Mouse (Mus musculus) neural tube, postnatal 0 days (tissue): Measurements from ENCODE around the gene Rbp3. TPM values are rescaled to one million over a fixed set of nuclear protein-coding genes. Genes with fewer than 3 reads are reported as not detected.

Experiments used
- polyA plus RNA-seq: library from polyadenylated mRNA; unstranded; fragments of >200 nt; fragmentation: Nextera tagmentation; extraction: Ambion mirVana; gene quantifications from 2 replicates; pipeline ENCODE4 v1.2.1, GENCODE M21; 2015

Rbp3 gene
- 0.05 TPM in 1 of 2 replicates, not detected in the other for polyA plus RNA-seq

DNA sequence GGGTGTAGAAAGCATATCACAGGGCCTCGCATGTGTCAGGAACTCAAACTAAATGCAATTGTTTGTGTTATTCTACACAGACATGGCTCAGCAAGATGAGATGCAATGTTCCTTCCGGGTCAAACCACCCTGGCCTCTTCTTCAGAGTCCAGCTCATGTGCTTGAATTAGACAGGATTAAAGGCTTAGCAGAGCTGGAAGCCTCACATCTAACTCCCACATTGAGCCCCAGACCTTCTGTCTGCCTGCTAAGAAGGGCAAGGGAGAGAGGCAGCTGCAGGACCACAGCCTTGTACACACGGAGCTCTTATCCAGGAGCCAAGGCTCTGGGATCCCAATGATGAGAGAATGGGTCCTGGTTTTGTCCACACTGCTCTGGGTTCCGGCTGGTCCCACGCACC lies at the start of gene Rbp3:
Rbp3 (plus strand) TSS at position 243 of the 400 bp plus-strand sequence.

DNA sequence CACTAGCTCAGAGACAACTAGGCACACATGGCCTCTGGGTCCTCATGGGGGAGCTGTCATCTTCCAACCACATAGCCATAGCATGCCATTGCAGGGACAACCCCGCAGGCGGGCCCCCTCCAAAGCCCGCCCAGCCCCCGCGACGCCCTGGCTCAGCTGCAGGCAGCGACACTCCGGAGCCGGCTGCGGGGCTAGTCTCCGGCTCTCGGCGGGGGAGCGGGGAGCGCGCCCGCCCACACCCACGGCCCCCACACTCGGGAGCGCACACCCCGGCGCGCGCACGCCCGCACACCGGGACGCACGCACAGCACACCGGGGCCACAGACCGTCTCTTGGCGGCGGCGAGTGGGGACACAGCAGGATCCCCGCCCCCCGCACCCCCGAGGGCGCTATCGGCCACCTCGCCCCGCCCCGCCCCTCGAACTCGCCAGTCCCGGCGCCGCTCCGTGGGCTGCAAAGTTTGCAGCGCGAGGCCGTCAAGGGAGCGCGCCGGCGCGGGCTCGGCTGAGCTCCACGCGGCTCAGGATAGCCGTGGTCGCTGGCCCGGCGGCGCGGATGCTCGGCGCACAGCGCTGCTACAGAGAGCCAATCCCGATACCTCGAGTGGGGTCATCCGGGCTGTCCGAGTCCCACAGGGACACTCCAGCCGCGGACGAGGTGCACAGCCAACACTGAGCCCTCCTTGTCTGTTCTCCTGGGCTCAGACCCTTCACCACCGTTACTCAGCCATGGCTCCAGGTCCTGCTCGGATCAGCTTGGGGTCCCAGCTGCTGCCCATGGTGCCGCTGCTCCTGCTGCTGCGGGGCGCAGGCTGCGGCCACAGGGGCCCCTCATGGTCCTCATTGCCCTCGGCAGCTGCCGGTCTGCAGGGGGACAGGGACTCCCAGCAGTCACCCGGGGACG lies 30.4 kb upstream of the Rbp3 start, which contains the start of gene Gdf10:
Gdf10 (plus strand) TSS at position 420 of the 903 bp plus-strand sequence.

DNA sequence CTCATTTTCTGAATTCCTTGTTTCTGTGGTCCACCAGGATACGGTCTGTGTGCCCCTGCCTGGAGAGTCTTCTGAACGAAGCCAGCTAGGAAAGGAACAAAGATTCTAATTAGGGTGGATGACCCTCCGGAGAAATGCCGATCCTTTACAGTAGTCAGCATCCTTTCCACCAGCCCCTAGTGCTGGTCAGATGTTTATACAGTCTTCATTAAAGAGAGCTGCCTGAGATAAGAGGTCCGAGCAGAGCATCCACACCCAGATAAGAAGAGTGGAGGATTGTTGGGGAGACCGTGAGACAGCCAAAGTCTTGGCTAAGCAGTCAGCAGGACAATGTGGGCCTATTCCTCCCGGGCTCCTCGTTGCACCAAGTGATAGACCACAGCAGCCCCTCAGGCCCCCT lies 13.1 kb upstream of the Rbp3 start, which contains the start of gene Gdf2:
Gdf2 (plus strand) TSS at position 301 of the 400 bp plus-strand sequence.

DNA sequence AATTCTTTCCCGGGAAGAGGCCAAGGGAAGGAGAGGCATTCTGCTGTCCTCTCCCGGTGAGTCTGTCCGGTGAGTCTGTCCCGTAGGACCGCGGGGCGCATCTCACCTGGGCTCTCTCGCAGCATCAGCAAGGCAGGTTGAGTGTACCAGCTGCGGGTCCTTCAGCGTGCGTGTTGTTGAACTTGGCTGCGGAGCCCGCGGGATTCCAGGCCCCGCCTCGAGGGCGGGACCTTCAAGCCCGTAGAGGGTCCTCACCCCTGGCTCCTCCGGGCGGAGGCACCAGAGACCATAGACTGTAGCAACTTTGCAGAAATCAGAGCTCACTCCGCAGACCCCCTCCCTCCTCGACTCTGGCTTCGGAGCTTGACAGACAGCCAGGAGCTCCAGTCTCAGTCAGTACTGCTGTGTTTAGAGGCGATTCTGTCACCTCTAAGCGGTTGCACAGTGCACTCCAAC lies 24.8 kb downstream of the Rbp3 start, which contains the start of gene Zfp488:
Zfp488 (minus strand) TSS at position 161 of the 456 bp plus-strand sequence.

Other genes with a start within 250 kb of the Rbp3 start
- 14.3 and 17.7 TPM in 2 replicates for gene Gdf10, start 30.4 kb upstream of the Rbp3 start, polyA plus RNA-seq
- 0.09 TPM in 1 of 2 replicates, not detected in the other for gene Gdf2, start 13.0 kb upstream of the Rbp3 start, polyA plus RNA-seq
- 2.2 and 2.3 TPM in 2 replicates for gene Zfp488, start 24.8 kb downstream of the Rbp3 start, polyA plus RNA-seq
- not detected in 2 replicates for gene Gm30083, start 61.2 kb downstream of the Rbp3 start, polyA plus RNA-seq
- not detected in 2 replicates for gene Gm5460, start 62.8 kb downstream of the Rbp3 start, polyA plus RNA-seq
- not detected in 2 replicates for gene Antxrl, start 98.7 kb downstream of the Rbp3 start, polyA plus RNA-seq
- gene Anxa8, start 132.0 kb downstream of the Rbp3 start, polyA plus RNA-seq = 0.83 and 1.3 TPM in 2 replicates
- 0.37 TPM in 1 of 2 replicates, not detected in the other for gene A630023A22Rik, start 148.8 kb downstream of the Rbp3 start, polyA plus RNA-seq
- 0.06 and 0.18 TPM in 2 replicates for gene Npy4r, start 198.5 kb downstream of the Rbp3 start, polyA plus RNA-seq
- 3.6 and 4.3 TPM in 2 replicates for gene Gprin2, start 247.7 kb downstream of the Rbp3 start, polyA plus RNA-seq